7 mouse cellular contexts compared by ENCODE assay signal in the genomic region with DNA sequence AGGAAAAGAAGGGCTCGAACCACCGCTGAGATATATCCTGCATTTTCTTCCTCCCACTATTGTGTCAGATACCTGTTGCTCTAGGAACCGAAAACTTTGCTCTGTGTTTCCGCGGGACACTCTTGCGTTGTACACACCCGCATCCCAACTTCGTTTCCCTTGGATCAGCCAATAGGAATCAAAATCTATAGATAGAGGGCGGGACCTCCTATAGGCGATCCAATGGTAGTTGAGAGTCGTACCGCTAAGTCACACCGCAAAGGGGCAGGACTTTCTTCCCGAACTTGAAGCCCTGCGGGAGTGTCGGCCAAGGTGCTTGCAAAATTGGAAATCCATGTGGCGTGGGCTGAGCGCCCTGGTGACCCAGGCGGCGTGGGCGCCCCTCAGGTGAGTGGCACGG. TPM values are rescaled to one million over a fixed set of nuclear protein-coding genes. Genes with fewer than 3 reads are reported as not detected.
DNase-seq lines count a peak whose midpoint lies in the region; ATAC-seq lines count a peak whose summit lies in the region.

No protein-coding gene starts in this region.

- under 1% methylated on average over 22 of the region's 22 CpGs for WGBS in intestine, embryonic 16.5 days
- WGBS in midbrain, embryonic 11.5 days = under 1% methylated on average over 22 of the region's 22 CpGs

- peak; percentile 82 for ATAC-seq in intestine, embryonic 16.5 days
- peak; percentile 81 for ATAC-seq in midbrain, embryonic 11.5 days (ENCODE audit: low FRiP score)

- H3K4me1 ChIP-seq in intestine, embryonic 16.5 days (ENCODE audit: control insufficient read depth, insufficient read depth, low read length) = peaks cover 24% of the 10 kb centered on the region
- H3K4me1 ChIP-seq in midbrain, embryonic 11.5 days (ENCODE audit: control insufficient read depth, insufficient read depth, low read length) = peaks cover 25% of the 10 kb centered on the region

- H3K4me2 ChIP-seq in intestine, embryonic 16.5 days (ENCODE audit: low read depth, low read length) = peak overlapping the region; percentile 99
- peak overlapping the region; percentile 100 for H3K4me2 ChIP-seq in midbrain, embryonic 11.5 days

- H3K27me3 ChIP-seq in intestine, embryonic 16.5 days (replicated peaks; ENCODE audit: control insufficient read depth, insufficient read depth, low read length) = no peaks in the 10 kb centered on the region
- no peaks in the 10 kb centered on the region for H3K27me3 ChIP-seq in midbrain, embryonic 11.5 days (ENCODE audit: control insufficient read depth, insufficient read depth, low read length)

- H3K9me3 ChIP-seq in intestine, embryonic 16.5 days (ENCODE audit: control insufficient read depth, low read length) = no peaks in the 10 kb centered on the region
- H3K9me3 ChIP-seq in midbrain, embryonic 11.5 days (ENCODE audit: control insufficient read depth, low read length) = no peaks in the 10 kb centered on the region

- intact Hi-C loops in left cerebral cortex, postnatal 36 days (cut with DNase I) = loop anchor here (1.0 kb wide), 1 partner anchor 19 kb away; no protein-coding TSS in a partner anchor

- peaks cover 12% of the 10 kb centered on the region; the same call in 1 of the 2 replicates for H3K36me3 ChIP-seq in intestine, embryonic 16.5 days (ENCODE audit: control insufficient read depth, insufficient read depth, low read length)
- peaks cover 5% of the 10 kb centered on the region for H3K36me3 ChIP-seq in midbrain, embryonic 11.5 days (ENCODE audit: control insufficient read depth, insufficient read depth, low read length)

- peak overlapping the region; percentile 85 for H3K9ac ChIP-seq in intestine, embryonic 16.5 days (ENCODE audit: low read depth, low read length)
- H3K9ac ChIP-seq in midbrain, embryonic 11.5 days (ENCODE audit: low read length) = peak overlapping the region; percentile 76

- H3K4me3 ChIP-seq in intestine, embryonic 16.5 days (ENCODE audit: low read length) = peak overlapping the region; percentile 62
- peak overlapping the region; percentile 83 for H3K4me3 ChIP-seq in midbrain, embryonic 11.5 days (ENCODE audit: low read depth, low read length)

- peak overlapping the region; percentile 95 for H3K27ac ChIP-seq in intestine, embryonic 16.5 days (ENCODE audit: low read length)
- H3K27ac ChIP-seq in midbrain, embryonic 11.5 days (ENCODE audit: low read depth, low read length) = no peak overlapping the region

- peak; percentile 92 for DNase-seq in adrenal gland, adult 2 months
- peak; percentile 89 for DNase-seq in embryo, embryonic 11.5 days (ENCODE audit: low read depth, low spot score)
- DNase-seq in gastrocnemius, postnatal 4 days (ENCODE audit: low spot score in 2 of 2) = peak; percentile 64 to 83
- peak; percentile 78 to 88 for DNase-seq in left cerebral cortex, postnatal 36 days (ENCODE audit: low spot score in 2 of 2)
- peak; percentile 99 for DNase-seq in midbrain, embryonic 11.5 days (ENCODE audit: low spot score, missing footprints)
- peak; percentile 94 for DNase-seq in skeletal muscle tissue, adult 2 months (ENCODE audit: low read depth, low spot score)

RNA-seq across cellular contexts. Expression of gene Gtpbp3, which starts 0.6 kb away (rescaled TPM):
- total RNA-seq in adrenal gland, adult 2 months (2021) = 10 to 100 TPM; 15.6 to 26.7 TPM
- 58.3 and 77.4 TPM in 2 replicates for polyA plus RNA-seq in adrenal gland, adult 2 months (2012; rRNA removed)
- total RNA-seq in gastrocnemius, postnatal 4 days (2021) = 10 to 100 TPM; 17.8 to 19.1 TPM
- polyA plus RNA-seq in intestine, embryonic 16.5 days (2015; fragmentation: Nextera tagmentation; extraction: Ambion mirVana) = 14.0 and 14.9 TPM in 2 replicates
- total RNA-seq in left cerebral cortex, postnatal 36 days (2021) = 10 to 100 TPM; 34.2 to 36.0 TPM
- 4.0 and 4.6 TPM in 2 replicates for polyA plus RNA-seq in midbrain, embryonic 11.5 days (2014; fragmentation: Nextera tagmentation; extraction: Ambion mirVana)

RNA-seq across cellular contexts. Expression of gene Ano8, which starts 2.7 kb away (rescaled TPM):
- 10 to 100 TPM in 1 of 2 experiments, 1 to 10 TPM in 1; 9.9 to 16.4 TPM for total RNA-seq in adrenal gland, adult 2 months (2021)
- 44.9 and 54.6 TPM in 2 replicates for polyA plus RNA-seq in adrenal gland, adult 2 months (2012; rRNA removed)
- total RNA-seq in gastrocnemius, postnatal 4 days (2021) = 10 to 100 TPM; 20.8 to 25.3 TPM
- 0.20 and 0.43 TPM in 2 replicates for polyA plus RNA-seq in intestine, embryonic 16.5 days (2015; fragmentation: Nextera tagmentation; extraction: Ambion mirVana)
- total RNA-seq in left cerebral cortex, postnatal 36 days (2021) = 10 to 100 TPM; 59.3 to 62.2 TPM
- polyA plus RNA-seq in midbrain, embryonic 11.5 days (2014; fragmentation: Nextera tagmentation; extraction: Ambion mirVana) = 4.0 and 4.7 TPM in 2 replicates

RNA-seq across cellular contexts. Expression of gene Dda1, which starts 19.5 kb away (rescaled TPM):
- 10 to 100 TPM; 54.7 to 76.7 TPM for total RNA-seq in adrenal gland, adult 2 months (2021)
- 129 and 149 TPM in 2 replicates for polyA plus RNA-seq in adrenal gland, adult 2 months (2012; rRNA removed)
- total RNA-seq in gastrocnemius, postnatal 4 days (2021) = 10 to 100 TPM; 40.3 to 44.2 TPM
- 88.1 and 91.7 TPM in 2 replicates for polyA plus RNA-seq in intestine, embryonic 16.5 days (2015; fragmentation: Nextera tagmentation; extraction: Ambion mirVana)
- total RNA-seq in left cerebral cortex, postnatal 36 days (2021) = 10 to 100 TPM; 70.7 to 78.7 TPM
- 128 and 129 TPM in 2 replicates for polyA plus RNA-seq in midbrain, embryonic 11.5 days (2014; fragmentation: Nextera tagmentation; extraction: Ambion mirVana)

RNA-seq across cellular contexts. Expression of gene Plvap, which starts 23.1 kb away (rescaled TPM):
- total RNA-seq in adrenal gland, adult 2 months (2021) = 100 to 1,000 TPM; 198 to 219 TPM
- 559 and 580 TPM in 2 replicates for polyA plus RNA-seq in adrenal gland, adult 2 months (2012; rRNA removed)
- total RNA-seq in gastrocnemius, postnatal 4 days (2021) = 10 to 100 TPM; 15.9 to 16.6 TPM
- 70.9 and 80.9 TPM in 2 replicates for polyA plus RNA-seq in intestine, embryonic 16.5 days (2015; fragmentation: Nextera tagmentation; extraction: Ambion mirVana)
- total RNA-seq in left cerebral cortex, postnatal 36 days (2021) = 1 to 10 TPM; 7.4 to 9.4 TPM
- polyA plus RNA-seq in midbrain, embryonic 11.5 days (2014; fragmentation: Nextera tagmentation; extraction: Ambion mirVana) = 33.7 and 34.1 TPM in 2 replicates

RNA-seq across cellular contexts. Expression of gene Mrpl34, which starts 23.7 kb away (rescaled TPM):
- total RNA-seq in adrenal gland, adult 2 months (2021) = 100 to 1,000 TPM; 130 to 133 TPM
- 230 and 261 TPM in 2 replicates for polyA plus RNA-seq in adrenal gland, adult 2 months (2012; rRNA removed)
- total RNA-seq in gastrocnemius, postnatal 4 days (2021) = 10 to 100 TPM; 29.0 to 34.4 TPM
- polyA plus RNA-seq in intestine, embryonic 16.5 days (2015; fragmentation: Nextera tagmentation; extraction: Ambion mirVana) = 224 and 234 TPM in 2 replicates
- total RNA-seq in left cerebral cortex, postnatal 36 days (2021) = 10 to 100 TPM; 47.3 to 68.9 TPM
- 249 and 251 TPM in 2 replicates for polyA plus RNA-seq in midbrain, embryonic 11.5 days (2014; fragmentation: Nextera tagmentation; extraction: Ambion mirVana)
